Mouse (Mus musculus): Measurements from ENCODE around the gene Gpcpd1.

DNA sequence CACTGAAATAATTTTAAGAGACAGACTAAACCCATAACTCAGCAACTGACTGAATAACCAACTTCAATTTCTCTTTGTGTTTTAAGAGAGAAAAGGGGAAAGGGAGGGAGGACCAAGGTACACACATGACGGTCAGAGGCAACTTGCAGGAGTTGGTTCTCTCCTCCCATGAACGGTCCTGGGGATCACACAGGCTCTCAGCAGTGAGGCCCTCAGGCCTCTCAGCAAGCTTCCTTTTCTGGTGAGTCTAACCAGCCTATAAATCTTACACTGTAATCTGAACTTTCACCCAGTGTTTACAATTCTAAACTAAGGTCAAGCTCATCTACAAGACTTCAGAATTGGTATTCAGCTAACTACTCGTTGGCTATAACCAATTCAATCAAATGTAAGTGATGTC, 12.3 kb downstream of the Gpcpd1 start:
- TF ChIP-seq CTCF (IDR thresholded peaks at IDR 0.05; ENCODE audit: low read depth) = no peak
- no peak for TF ChIP-seq EP300 (IDR thresholded peaks at IDR 0.05; ENCODE audit: low read depth)

Data from heart, postnatal 0 days (tissue).